Mouse (Mus musculus) brain, embryonic 14.5 days (tissue): ENCODE data around the gene Ralgds. TPM values are rescaled to one million over a fixed set of nuclear protein-coding genes. Genes with fewer than 3 reads are reported as not detected.
A peak's percentile ranks its signal among the peaks of the same experiment; 100 is the strongest.

ENCODE experiments used
- DNase-seq: peaks from one replicate; pipeline ENCODE4 v3.0.0-alpha.2; 2011; ENCODE audit warnings: low read depth
- CTCF ChIP-seq: fragments of 200-500 bp; IDR thresholded peaks from 2 replicates; pipeline ENCODE4 v1.5.1; 2012; ENCODE audit warnings: inconsistent platforms, mild to moderate bottlenecking, moderate library complexity, borderline replicate concordance; ENCODE audit not compliant: insufficient read depth, insufficient read length; ENCODE audit errors: extremely low read depth
- POLR2A ChIP-seq: fragments of 200-500 bp; IDR thresholded peaks from 2 replicates; pipeline ENCODE4 v1.6.1; 2012; ENCODE audit warnings: mild to moderate bottlenecking, inconsistent platforms, borderline replicate concordance; ENCODE audit not compliant: poor library complexity, insufficient read depth, insufficient read length, severe bottlenecking; ENCODE audit errors: extremely low read depth
- polyA plus RNA-seq: library from polyadenylated mRNA; depleted of rRNA; stranded (reverse); fragments of >200 nt; gene quantifications from 2 replicates; pipeline ENCODE4 v1.2.3, GENCODE M21; 2012

The Ralgds gene
- polyA plus RNA-seq, 1 experiment, result 191 TPM

DNA sequence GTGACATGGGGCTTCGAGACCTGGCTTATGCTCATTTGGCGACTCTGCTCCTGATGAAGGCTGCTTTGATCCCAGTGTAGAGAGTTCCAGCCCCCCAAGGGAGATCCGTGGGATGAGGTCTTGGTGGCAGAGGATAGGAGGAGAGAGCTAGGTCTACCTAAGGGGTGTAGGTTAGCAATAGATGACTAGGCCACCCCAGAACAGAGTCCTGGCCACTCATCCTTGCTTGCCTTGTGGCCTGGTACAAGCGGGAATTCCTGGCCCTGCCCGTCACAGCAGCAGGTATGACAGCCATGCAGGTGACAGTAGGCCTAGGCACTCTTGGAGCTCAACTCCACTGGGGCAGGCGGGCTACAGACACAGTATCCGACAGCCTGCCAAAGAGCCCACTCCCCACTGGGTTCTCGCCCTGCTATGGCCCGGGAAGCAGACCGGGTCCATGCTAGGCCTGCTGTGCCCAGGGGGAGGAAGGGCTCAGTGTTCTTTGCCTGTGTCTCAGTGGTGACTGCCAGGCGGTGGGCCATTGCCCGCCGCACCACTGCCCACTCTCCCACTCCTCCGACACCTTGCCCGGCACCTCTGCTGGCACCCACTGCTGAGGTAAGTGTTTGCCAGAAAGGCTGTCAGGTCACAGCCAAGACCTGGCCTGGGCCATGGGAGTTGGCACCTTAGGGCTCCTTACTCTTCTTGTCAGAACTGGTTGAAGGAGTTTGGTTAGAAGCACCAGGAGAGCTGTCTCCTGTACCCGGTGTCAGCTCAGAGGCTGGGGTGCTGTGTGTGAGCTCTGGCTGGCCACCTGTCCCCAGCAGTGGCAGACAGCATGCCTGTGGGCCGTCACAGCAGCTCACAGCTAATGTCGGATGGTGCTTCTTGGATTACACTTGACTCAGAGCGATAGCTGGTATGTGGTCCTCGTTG is 14.8 kb downstream of the Ralgds start:
- TF ChIP-seq POLR2A (no peak), CTCF (no peak)
- no peak for DNase-seq

DNA sequence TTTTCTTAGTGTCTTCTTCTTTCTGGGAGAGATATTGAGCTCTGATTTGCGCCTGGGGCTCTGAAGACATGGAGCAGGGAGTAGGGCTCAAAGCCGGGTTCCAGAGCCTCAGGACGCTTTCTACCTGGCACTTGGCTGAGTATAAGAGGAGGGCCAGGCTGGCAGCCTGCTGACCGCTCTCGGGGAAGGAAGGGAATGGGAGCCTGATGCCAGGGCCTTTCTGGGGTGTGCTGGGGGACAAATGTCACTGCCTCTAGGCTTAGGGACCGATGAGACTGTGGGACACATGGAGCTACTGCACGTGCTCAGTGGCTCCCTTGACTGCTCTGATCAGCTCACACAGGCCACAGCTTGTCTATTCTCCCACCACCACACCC is 15.4 kb downstream of the Ralgds start:
- no peak for TF ChIP-seq POLR2A
- no peak for TF ChIP-seq CTCF
- no peak for DNase-seq

DNA sequence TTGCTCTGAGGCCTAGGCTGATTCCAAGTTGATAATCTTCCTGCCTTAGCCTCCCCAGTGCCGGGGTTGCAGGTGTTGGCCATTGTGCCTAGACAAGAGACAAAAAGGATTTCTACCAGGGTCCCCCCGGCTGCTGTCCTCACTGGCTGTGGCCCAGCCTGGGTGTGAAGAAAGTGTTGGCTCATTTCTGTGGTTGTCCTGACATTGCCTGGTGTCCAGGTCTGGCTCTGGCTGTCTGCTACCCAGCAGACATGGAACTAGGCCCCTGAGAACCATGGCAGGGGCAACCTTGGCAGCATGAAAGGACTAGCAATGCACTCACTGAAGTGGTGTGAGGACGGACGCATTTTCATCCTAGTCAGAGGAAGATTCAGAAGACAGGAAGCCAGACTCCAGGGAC is 16.9 kb downstream of the Ralgds start:
- no peak for DNase-seq
- TF ChIP-seq POLR2A (no peak), CTCF (no peak)

DNA sequence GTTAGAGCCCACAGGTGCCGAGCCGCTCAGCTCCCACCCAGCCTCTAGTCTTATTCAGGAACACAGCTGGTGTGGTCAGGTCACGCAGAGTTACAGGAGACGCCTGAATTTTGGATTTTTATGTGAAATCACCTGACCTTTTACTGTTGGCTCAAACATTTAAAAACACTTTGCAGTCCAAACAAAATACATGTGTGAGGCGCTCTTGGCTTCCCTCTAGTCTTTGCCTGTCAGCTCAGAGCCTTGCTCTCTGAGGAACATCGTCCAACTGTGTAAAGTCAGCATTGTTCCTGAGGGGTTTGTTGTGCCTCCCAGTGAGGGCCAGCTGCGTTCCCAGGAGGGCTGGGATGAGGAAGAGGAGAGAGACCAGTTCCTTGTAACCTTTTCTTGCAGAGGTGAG is 17.4 kb downstream of the Ralgds start:
- no peak for DNase-seq
- TF ChIP-seq CTCF, result no peak

DNA sequence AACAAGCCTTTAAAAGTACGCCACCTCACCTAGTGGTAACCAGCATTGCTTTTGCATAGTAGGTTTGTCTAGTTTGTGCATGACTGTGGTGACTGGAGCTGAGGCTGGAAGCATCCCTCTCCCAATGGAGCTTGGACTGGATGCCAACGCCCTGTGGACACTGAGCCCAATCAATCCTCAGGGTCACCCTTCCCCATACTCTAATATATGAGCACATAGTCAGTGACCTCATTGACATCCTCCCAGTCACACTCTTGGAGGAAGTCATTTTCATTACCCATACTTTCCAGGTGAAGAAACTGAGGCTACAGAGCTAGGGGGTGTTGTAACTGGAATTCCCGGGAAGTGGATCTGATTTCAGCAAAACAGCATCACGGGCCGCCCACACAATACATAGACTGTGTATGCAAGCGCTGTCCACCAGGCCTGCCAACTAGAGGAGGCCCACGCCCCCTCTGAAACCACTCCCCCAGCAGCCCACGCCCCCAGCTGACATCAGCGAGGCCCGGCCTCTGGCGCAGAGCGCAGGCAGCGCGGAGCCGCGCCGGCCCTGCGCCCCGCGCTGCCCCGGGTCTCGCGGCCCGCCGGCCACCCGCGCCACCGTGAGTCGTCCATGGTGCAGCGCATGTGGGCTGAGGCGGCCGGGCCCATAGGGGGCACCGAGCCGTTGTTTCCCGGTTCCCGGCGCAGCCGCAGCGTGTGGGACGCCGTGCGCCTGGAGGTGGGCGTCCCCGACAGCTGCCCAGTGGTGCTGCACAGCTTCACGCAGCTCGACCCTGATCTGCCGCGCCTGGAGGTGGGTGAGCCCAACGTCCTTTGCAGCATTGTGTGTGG is 20.2 kb downstream of the Ralgds start:
- TF ChIP-seq CTCF, result peak; percentile 25; the same call in 1 of the 2 replicates
- TF ChIP-seq POLR2A, result peak; percentile 65
- peak; percentile 92 for DNase-seq

DNA sequence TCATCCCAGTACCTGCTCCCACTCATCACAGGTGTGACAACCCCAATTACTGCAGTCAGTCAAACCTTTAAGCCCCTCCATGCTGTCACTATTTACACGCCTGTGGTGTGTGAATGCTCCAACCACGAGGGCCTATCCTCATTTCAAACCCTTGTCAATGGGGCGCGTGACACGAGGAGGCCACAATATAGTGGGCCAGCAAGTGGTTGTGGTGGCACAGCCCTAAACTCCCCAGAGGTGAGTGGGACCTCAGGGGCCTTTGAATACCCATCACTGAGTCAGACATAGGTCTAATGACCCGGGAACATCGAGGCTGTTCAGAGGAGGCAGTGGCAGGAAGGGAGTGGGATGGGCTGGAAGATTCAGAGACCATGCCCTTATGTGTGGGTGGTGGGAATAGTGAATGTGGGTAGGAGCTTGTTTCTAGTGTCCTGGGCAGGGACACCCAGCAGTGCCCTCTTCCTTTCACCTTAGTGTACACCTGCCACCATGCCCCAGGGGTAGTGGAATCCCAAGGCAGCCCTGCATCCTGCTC is 21.0 kb downstream of the Ralgds start:
- TF ChIP-seq POLR2A (no peak), CTCF (no peak)
- no peak for DNase-seq

DNA sequence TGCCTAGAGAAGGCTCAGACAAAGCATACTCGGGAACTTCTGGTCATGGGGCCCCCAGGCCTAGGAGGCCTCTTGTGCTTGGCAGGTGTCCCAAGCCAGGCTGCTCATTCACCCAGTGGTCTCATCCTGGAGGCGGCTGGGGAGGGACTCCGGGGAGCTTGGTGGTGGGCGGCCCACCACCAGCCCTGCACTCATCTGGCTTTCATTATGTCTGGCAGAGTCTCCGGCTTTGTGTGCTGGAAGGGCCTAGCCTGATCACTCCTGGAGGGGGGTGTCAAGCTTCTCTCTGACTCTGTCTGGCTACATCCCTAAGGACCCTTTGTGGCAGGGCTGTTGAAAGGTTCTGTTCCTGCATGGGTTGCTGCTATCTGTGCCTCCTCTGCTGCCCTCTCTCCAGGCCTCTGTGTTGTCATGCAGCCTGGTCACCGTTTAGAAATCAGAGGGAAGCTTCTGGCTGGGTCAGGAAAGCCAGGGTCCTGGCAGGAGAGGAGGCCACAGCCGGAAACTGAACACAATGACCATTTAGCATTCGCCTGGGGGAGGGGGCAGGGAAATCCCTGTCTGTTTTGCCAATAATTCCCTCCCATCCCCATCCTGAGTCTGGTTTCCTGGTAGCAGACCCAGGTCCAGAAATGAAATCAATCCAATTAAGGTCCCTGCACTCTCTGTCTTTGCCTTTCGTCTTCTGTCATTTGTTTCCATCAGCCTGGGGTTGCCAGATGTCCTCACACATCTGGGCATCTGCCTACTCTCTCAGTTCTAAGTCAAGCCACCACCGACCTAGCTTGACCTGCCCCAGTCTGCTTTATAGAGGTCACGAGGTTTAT is 21.7 kb downstream of the Ralgds start:
- DNase-seq, result peak; percentile 81
- TF ChIP-seq POLR2A (no peak), CTCF (no peak)

DNA sequence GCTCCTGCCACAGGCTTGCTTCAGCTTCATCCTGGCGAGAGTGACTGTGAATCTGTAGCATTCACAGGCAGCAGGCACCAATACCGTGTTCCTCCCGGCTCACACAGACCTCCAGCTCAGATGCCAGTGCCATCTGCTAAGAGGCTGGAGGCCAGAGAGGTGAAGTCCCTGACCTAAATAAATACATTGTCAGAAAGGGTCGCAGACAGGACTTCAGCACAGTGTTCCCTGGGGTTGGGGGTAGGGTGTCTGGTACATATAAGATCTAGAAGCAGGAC is 22.3 kb downstream of the Ralgds start:
- TF ChIP-seq POLR2A, result no peak
- no peak for TF ChIP-seq CTCF
- DNase-seq, result peak; percentile 49

DNA sequence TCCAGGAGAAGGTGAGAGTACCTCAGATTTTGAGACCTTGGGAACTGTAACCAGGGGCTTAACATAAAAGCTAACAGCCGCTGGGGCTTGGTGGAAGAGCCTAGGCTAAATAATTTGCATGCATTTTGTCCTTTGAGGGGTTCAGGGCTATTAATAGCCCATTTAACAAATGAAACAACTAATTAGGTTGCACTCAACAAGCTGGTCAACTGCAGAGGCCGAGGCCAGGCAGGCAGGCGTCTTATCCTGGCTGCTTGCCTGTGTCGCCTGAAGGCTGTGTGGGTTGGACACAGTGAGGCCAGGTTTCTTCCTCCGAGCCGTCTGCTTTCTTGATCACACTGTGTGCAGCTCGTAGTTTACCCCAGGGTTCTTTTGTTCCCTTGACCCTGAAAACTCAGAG is 22.7 kb downstream of the Ralgds start:
- TF ChIP-seq POLR2A, result no peak
- no peak for TF ChIP-seq CTCF
- peak; percentile 87 for DNase-seq

DNA sequence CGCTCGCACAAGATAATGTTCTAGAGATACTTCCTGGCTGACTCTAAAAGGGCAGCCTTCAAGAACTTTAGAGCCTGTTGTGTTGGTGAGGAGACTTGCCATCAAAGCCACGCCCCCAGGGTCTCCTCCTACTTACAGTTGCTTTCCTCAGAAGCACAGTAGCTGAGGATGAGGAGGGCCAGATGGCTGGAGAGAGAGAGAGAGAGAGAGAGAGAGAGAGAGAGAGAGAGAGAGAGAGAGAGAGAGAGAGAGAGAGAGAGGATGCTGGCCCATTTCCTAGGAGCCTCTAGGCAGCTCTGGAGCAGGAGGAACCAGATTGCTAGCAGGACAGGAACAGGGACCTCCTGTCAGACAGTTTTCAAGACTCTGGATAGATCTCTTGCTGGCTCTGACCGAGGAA is 23.2 kb downstream of the Ralgds start:
- peak; percentile 65 for DNase-seq
- TF ChIP-seq CTCF (no peak), POLR2A (no peak)
